Mouse (Mus musculus) activated CD4-positive, CD25-positive, alpha-beta regulatory T cell, adult 4 months (primary cell): ENCODE data around the gene Slc35f2. TPM values are rescaled to one million over a fixed set of nuclear protein-coding genes. Genes with fewer than 3 reads are reported as not detected.

Source experiments
- ATAC-seq: one replicate; pipeline ENCODE4 v1.8.0; 2017
- polyA plus RNA-seq, 2 experiments: library from polyadenylated mRNA; unstranded; fragments of 100-300 nt; shearing (Covaris generic); gene quantifications; one replicate each; pipeline ENCODE4 v1.2.1; 2017

Gene Slc35f2
- polyA plus RNA-seq, 2 experiments from 2014 or later: 6.7 to 10.9 TPM

GRCm38 (mm10) chr9:53829081-53829865, 57.9 kb downstream of the Slc35f2 start:
- no peak for ATAC-seq

GRCm38 (mm10) chr9:53829866-53830209, 58.5 kb downstream of the Slc35f2 start:
- ATAC-seq: no peak

GRCm38 (mm10) chr9:53835039-53835438, 63.7 kb downstream of the Slc35f2 start:
- ATAC-seq: no peak

- no peak for ATAC-seq
Observed at GRCm38 (mm10) chr9:53835976-53836375, 64.6 kb downstream of the Slc35f2 start.

- no peak for ATAC-seq
Observed at GRCm38 (mm10) chr9:53838816-53839215, 67.5 kb downstream of the Slc35f2 start.

GRCm38 (mm10) chr9:53848548-53848947, 77.2 kb downstream of the Slc35f2 start:
- ATAC-seq: no peak

- ATAC-seq: no peak
Observed at GRCm38 (mm10) chr9:53849864-53850263, 78.5 kb downstream of the Slc35f2 start, which contains the start of gene Sln. TSS of gene Sln (plus strand) at chr9:53850164.

- ATAC-seq: no peak
Observed at GRCm38 (mm10) chr9:53852158-53852557, 80.8 kb downstream of the Slc35f2 start.

GRCm38 (mm10) chr9:53853672-53854071, 82.3 kb downstream of the Slc35f2 start:
- no peak for ATAC-seq

GRCm38 (mm10) chr9:53854525-53854924, 83.2 kb downstream of the Slc35f2 start:
- ATAC-seq: no peak

- no peak for ATAC-seq
Observed at GRCm38 (mm10) chr9:53857864-53858263, 86.5 kb downstream of the Slc35f2 start.

Other genes starting within 250 kb of the Slc35f2 start
- 10 to 100 TPM; 24.7 to 36.0 TPM for gene Atm, start 234.8 kb upstream of the Slc35f2 start, polyA plus RNA-seq
- 10 to 100 TPM; 11.3 to 13.0 TPM for gene Npat, start 234.5 kb upstream of the Slc35f2 start, polyA plus RNA-seq
- gene Acat1, start 161.2 kb upstream of the Slc35f2 start, polyA plus RNA-seq: 10 to 100 TPM; 49.3 to 91.2 TPM
- gene Cul5, start 101.5 kb upstream of the Slc35f2 start, polyA plus RNA-seq: 10 to 100 TPM; 36.2 to 36.4 TPM
- not detected for gene Rab39, start 65.3 kb upstream of the Slc35f2 start, polyA plus RNA-seq
- not detected for gene Sln, start 78.6 kb downstream of the Slc35f2 start, polyA plus RNA-seq
- gene Elmod1, start 203.8 kb downstream of the Slc35f2 start, polyA plus RNA-seq: not detected